Mouse (Mus musculus) right cerebral cortex, adult 18-20 months (tissue): Measurements from ENCODE around the gene Hivep3.

ENCODE experiments used
- DNase-seq: peaks from one replicate; pipeline ENCODE4 v3.0.0; 2022; ENCODE audit warnings: mixed read lengths

Hivep3 gene

GRCm38 (mm10) chr4:120124656-120125055 is 391.1 kb downstream of the Hivep3 start:
- DNase-seq = no peak

DNA sequence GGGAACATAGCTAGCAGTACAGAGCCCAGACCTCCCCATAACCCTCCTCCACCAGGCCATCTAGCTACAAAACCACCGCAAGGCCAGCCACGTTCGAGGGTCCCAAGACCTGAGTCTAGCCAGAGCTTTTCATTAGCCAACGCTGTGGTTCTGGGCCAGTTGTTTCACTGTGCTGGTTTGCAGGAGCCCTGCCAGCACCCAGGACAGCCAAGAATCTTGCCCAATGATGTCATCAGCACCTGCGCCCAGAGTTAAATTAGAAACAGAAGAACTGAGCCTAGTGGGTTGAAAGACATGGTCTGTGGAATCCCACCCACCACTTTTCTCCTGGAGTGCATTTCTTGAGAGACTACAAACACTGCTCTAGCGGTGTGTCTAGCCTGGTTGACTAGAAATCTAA is 392.5 kb downstream of the Hivep3 start:
- peak; percentile 74 for DNase-seq

- no peak for DNase-seq
Measured at GRCm38 (mm10) chr4:120127333-120127732, 393.7 kb downstream of the Hivep3 start.

- peak; percentile 70 for DNase-seq
Measured at GRCm38 (mm10) chr4:120128033-120128432, 394.4 kb downstream of the Hivep3 start.

- peak; percentile 65 for DNase-seq
Measured at GRCm38 (mm10) chr4:120129233-120129885, 395.8 kb downstream of the Hivep3 start.

GRCm38 (mm10) chr4:120130926-120131325 is 397.3 kb downstream of the Hivep3 start:
- no peak for DNase-seq

DNA sequence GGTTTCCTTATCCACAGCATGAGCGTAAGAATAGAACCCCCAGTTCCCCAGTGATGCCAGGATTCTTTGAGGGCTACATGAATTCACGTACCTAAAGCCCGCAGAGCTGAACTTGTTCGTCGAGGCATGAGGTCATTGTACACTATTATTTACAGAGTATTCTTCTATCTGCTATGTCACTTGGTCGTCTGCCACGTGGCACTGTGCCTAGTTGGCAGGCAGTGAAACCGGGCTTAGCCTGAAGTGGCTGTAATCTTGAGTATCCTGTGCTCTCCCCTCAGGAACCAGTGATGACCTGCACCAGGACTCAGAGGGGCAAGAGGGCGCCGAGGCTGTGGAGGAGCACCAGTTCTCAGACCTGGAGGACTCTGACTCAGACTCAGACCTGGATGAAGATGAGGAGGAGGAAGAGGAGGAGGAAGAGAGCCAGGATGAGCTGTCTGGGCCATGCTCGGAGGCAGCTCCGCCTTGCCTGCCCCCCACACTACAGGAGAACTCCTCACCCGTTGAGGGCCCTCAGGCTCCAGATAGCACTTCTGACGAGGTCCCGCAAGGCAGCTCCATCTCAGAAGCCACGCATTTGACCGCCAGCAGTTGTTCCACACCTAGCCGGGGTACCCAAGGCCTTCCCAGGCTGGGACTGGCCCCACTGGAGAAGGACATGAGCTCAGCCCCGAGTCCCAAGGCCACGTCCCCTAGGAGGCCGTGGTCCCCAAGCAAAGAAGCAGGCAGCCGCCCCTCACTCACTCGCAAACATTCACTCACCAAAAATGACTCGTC is 398.0 kb downstream of the Hivep3 start:
- no peak for DNase-seq

- DNase-seq = no peak
Measured at GRCm38 (mm10) chr4:120134223-120134622, 400.6 kb downstream of the Hivep3 start.

DNA sequence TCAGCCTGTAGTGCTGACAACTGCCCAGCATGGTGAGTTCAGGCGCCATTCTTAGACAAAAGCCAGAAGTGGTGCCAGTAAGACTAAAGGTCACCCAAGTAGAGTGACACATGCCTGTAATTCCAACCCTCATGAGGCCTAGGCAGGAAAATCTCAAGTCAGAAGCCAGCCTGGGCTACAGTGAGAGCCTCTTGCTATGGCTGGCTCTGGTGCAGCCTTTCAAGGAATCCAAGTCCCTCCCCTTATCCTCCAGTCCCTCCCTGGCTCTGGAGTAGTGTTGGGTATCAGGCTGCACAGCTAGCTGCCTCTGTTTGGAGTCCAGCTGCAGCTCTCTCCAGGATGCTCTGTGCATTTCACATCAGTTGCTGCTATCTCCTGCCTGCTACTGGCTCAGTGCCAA is 408.2 kb downstream of the Hivep3 start:
- DNase-seq = no peak

- DNase-seq = no peak
Measured at GRCm38 (mm10) chr4:120142905-120143304, 409.3 kb downstream of the Hivep3 start.

DNA sequence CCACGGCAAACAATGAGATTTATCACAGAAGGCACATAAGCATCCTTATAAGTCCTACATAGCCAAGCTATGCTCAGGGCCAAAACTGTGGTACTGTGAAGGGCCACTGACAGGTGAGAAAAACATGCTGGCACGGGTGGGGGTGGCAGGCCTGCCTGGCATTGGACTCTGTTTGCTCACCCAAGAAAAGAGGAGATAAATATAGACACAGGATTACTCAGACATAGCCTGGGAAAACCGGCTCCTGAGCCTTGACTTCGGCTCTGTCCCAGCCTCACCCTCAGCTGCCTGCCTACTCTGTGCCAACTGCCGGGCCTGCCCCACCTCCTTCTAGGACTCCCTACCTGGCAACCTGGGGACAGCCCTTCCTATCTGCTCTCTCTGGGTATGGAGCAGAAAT is 410.8 kb downstream of the Hivep3 start:
- DNase-seq = peak; percentile 55

DNA sequence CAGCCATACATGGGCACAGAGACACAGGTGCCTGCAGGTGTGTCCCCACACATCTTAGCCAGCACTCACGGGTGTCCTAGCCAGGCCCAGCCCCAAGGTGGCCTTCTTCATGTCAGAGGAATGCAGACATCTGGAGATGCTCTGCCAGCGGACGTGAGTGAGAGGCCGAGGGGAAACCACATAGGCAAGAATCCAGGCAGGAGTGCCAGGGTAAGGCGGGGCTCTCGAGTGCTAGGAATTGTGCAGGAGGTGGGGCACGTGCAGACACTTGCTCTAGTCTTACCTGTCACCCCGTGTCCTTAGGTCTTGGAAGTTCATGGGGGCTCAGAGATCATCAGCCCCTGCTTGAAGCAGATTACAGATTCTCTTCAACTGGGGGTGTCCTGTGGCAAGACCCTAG is 412.3 kb downstream of the Hivep3 start:
- DNase-seq = no peak

DNA sequence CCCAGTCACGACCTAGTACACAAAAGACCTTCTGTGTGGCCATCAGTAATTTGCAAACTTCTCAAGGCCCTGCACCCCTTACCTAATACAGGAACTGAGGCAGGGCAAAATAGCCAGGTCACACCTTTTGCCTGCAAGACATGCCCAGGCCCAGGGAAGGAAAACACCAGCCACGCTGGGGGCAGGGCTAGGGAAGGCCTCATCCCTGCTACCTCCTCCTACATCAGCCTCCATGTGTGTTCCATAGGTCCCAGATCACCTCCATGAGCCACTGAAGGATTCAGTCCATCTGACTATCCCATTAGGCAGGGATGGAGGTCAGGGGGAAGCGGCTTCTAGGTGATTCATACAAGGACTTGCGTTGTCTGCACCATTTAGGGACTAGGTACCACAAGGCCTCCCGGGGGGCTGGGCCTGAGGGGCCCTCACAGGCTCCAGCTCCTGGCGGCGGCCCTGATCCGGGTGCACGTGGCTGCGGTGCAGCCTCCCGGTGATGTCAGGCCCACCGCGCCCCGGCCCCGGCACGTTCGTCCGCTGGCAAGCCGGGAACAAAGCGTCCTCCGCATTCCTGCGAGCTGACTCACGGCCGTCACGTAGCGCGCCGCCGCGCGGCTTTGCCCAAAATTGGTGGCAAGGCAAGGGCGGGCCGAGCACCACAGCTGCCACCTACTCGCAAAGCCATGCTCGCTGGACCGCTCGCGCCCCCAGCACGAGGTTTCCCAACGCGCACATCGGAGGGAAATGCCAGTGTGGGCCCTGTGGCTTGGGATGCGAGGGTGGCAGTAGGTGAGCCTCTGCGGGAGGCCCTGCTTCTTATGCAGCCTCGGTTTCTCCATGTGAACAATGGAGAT is 414.9 kb downstream of the Hivep3 start:
- DNase-seq = peak; percentile 91

DNA sequence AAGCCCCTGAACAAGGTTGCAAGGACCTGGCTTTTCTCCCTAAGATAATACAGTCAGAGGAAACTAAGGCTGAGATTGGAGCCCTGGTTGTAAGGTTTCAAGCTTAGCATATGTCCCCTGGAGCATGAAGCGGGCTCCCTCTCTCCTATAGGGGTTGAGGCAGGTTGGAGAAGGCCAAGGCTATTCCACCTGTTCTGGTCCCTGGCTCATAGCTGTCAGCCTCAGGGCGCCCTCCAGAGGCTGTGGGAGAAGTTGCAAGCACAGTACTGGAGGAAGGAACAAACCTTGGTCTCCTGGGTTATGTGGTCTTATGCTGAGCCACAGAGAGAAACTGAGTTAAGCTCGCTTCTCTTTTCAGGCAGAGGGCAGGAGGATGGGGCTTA is 415.5 kb downstream of the Hivep3 start:
- no peak for DNase-seq

DNA sequence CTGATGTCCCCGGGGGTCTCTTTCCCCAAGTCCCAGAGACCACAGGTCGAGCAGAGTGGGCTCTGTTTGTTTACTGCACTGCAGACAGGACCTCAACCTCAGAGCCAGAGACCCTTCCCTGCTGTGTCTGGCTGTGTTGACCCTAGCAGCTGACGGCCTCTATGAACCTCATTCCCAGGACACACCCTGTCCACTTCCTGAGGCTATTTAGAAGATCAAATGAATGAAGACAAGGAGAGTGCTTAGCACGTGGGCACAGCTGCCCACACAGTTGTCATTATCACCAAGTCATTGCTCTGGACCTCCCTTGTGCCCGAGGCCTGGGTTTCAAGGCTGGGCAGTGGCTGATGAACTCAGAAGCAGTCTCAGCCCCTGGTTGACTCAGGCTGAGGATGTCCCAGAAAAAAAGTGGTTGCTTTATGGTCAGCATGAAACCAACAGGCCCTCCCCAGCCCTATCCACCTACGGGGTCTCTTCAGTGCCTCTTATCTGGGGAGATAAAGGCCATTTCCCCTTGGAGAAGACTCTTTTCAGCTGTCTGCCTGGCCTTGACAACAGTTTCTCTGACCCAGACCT is 416.8 kb downstream of the Hivep3 start:
- DNase-seq = no peak

DNA sequence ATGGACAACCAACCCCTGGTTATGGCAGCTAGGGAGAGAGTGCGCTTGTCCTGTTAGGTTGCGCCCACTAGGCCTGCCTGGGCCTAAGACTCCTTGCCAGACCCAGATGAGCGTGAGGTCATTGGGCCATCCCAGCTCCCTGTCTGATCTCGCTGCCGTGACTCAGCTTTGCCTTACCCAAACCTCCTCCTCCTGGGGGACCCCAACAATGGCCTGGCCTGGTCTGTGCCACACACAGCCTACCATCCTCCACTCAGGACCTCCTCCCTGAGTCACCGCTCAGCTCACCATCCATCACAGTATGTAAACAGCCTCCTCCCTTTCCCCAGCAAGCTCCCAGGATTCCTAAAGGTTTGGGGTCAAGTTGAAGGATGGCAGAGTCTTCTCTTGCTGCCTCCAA is 418.3 kb downstream of the Hivep3 start:
- no peak for DNase-seq

DNA sequence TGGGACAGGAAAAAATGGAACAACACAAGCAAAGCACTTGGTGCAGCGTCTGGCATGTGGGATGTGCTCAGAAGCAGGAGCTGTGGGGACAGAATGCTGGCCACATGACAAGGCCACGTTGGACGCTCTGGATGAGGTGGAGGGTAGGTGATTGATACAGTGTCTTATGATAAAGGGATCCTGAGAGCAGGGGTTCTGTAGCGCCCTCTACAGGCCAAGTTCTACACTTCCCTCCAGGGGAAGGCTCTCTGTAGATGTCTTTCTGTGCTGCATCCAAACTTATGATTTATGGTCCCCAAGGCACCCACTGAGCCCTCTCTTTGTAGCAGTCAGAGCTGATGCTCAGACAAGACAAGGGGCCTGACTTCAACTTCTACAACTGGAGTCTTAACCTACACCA is 419.1 kb downstream of the Hivep3 start:
- DNase-seq = no peak

GRCm38 (mm10) chr4:120153736-120154135 is 420.2 kb downstream of the Hivep3 start:
- DNase-seq = no peak

GRCm38 (mm10) chr4:120158714-120159310 is 425.2 kb downstream of the Hivep3 start:
- DNase-seq = no peak

DNA sequence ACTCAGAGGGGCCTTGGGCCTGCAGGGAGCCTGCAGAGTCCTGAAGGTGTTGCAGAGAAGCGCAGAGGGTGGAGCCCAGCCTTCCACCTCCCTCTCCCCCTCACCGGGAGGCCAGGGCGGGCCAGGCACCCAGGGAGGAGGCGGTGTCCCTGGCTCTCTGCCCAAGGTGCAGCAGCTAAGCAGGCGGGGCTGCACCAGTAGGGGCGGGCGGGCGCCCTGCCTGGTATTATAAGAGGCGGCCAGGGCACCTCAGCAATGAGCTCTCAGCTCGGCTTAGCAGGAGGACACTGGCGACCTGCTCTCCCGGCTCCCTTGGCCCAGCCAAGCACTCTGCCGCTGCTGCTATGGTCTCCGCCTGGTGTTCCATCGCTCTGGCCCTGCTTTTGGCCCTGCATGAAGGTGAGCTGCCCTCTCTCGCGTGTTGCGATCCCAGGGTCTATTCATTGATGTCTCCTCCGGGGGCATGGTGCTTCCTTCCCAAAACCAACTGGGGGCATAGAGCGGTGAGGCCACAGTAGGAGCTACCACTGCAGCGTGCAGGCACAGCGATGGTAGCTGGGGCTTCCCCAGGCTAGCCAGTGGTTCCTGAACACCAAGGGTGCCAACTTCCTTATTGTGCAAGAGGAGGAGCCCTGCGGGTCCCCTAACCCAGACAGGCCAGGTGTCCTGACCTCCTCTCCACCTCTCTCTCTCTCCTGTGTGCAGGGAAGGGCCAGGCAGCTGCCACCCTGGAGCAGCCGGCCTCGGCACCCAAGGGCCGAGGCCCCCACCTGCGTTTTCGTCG is 427.8 kb downstream of the Hivep3 start, which contains the start of gene Edn2:
Gene Edn2 (plus strand): TSS at position 41 of the 784 bp plus-strand sequence.
- DNase-seq = no peak

DNA sequence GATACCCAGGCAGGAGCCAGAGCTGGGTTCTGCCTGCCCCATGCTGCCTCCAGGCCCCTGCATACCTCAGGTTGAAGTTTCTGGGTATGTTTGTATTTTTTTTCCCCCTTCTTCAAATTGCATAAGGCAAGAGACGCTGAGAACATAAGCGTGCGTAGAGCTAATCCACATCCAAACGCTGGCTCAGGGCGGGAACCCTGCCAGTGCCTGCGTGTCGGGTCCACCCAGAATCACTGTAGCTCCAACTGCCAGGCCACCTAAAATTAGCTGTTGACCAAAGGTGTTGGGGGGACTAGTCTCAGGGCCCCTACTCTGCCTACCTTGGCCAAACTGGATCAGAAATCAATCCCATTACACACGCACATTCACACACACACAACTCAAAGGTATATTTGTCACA is 429.0 kb downstream of the Hivep3 start:
- DNase-seq = no peak

DNA sequence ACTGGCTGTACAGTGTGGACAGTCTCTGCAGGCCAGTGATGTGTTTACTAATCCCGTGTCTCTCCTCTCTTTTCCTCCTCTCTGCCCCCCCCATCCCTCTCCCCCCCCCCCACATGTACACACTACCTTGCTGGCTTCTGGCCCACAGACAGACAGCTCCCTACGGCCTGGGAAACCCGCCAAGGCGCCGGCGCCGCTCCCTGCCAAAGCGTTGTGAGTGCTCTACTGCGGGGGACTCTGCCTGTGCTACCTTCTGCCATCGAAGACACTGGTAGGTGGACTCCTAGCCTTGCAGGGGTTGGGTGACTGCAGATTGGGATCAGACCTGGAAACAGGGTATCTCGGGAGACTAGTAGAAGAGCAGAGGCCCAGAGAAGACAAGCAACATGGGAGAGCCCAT is 429.7 kb downstream of the Hivep3 start:
- peak; percentile 77 for DNase-seq
